Mouse (Mus musculus): ENCODE data around the gene Csrp2. TPM values are rescaled to one million over a fixed set of nuclear protein-coding genes. Genes with fewer than 3 reads are reported as not detected.
A peak's percentile ranks its signal among the peaks of the same experiment; 100 is the strongest.

The Csrp2 gene
- polyA plus RNA-seq, 1 experiment from 2014 or later, result 197 TPM

DNA sequence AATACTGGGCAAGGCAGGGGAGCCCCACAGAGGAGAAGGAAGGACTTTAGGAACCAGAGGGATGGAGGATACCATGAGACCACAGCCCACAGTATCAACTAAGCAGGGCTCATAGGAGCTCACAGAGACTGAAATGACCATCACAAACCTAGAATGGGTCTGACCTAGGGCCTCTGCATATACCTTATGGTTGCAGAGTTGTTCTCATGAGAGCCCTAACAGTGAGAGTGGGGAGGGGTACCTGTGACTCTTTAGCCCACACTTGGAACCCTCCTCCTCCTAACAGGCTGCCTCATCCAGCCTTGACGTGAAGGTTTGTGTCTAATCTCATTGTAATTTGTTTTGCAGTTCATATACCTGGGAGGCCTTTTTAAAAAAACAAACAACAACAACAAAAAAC, 55.3 kb downstream of the Csrp2 start:
- H3K9ac ChIP-seq (ENCODE audit: low read length), result no peak overlapping the region
- no peak overlapping the region for H3K27ac ChIP-seq (ENCODE audit: low read length)
- no peaks in the 10 kb centered on the region for H3K27me3 ChIP-seq (ENCODE audit: control insufficient read depth, insufficient read depth, low read depth, low read length)
- H3K4me2 ChIP-seq (ENCODE audit: low read depth, low read length), result no peak overlapping the region
- 84% methylated on average over 1 of the region's 1 CpGs for WGBS
- H3K4me3 ChIP-seq (ENCODE audit: low read length), result no peak overlapping the region
- no peak for ATAC-seq (ENCODE audit: low read depth)
- peaks cover 3% of the 10 kb centered on the region for H3K4me1 ChIP-seq (replicated peaks; ENCODE audit: control insufficient read depth, insufficient read depth, low read length)
- 0 out of 2 replicates have a peak, but pooled peaks cover 1% of the 10 kb centered on the region for H3K36me3 ChIP-seq (ENCODE audit: control insufficient read depth, insufficient read depth, low read length)
- no peaks in the 10 kb centered on the region for H3K9me3 ChIP-seq (ENCODE audit: control insufficient read depth, low read length)

DNA sequence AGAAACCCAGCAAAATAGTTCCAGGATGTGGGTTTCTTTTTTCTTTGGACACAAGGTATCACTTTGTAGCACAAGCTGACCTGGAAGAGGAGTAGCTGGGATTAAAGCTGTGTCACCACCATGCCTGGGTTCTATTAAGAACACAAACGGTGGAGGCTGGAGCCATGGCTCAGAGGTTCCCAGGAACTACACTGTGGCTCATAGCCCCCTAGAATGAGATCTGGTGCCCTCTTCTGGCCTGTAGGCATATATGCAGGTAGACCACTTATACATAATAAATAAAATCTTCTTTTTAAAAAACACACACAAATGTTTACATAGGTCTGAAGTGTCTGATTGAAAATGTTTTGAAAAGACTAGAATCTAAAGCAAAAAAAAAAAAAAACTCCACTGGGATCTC, 56.5 kb downstream of the Csrp2 start:
- peaks cover 6% of the 10 kb centered on the region for H3K36me3 ChIP-seq (ENCODE audit: control insufficient read depth, insufficient read depth, low read length)
- H3K9ac ChIP-seq (ENCODE audit: low read length), result no peak overlapping the region
- peak; percentile 45; the same call in 1 of the 2 replicates for ATAC-seq (ENCODE audit: low read depth)
- no peak overlapping the region for H3K4me3 ChIP-seq (ENCODE audit: low read length)
- H3K27me3 ChIP-seq (ENCODE audit: control insufficient read depth, insufficient read depth, low read depth, low read length), result no peaks in the 10 kb centered on the region
- 0% methylated on average over 1 of the region's 1 CpGs for WGBS
- no peak overlapping the region for H3K27ac ChIP-seq (ENCODE audit: low read length)
- peaks cover 3% of the 10 kb centered on the region for H3K4me1 ChIP-seq (replicated peaks; ENCODE audit: control insufficient read depth, insufficient read depth, low read length)
- H3K4me2 ChIP-seq (ENCODE audit: low read depth, low read length), result no peak overlapping the region
- no peaks in the 10 kb centered on the region for H3K9me3 ChIP-seq (ENCODE audit: control insufficient read depth, low read length)

DNA sequence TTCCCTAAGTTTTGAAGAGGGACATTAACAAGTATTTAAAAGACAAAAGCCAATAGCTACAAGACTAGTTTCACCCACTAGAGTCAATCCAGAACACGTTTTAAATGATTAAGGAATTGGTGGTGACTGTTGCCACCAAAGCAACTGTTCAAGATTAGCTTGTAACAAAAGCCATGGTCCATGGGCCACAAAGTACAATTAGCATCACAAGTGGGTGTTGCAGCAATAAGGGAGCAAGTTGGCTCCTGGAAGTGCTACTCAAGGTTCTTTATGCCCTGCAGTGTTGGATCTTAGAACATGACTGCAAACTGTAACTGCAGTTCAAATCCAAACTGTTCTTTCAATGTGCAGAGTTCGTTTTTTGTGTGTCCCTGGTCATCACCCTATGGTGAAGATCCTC, 57.8 kb downstream of the Csrp2 start:
- ATAC-seq (ENCODE audit: low read depth), result no peak
- Histone ChIP-seq H3K36me3 (ENCODE audit: control insufficient read depth, insufficient read depth, low read length) (peaks cover 8% of the 10 kb centered on the region), H3K27me3 (ENCODE audit: control insufficient read depth, insufficient read depth, low read depth, low read length) (no peaks in the 10 kb centered on the region), H3K4me3 (ENCODE audit: low read length) (no peak overlapping the region), H3K4me1 (replicated peaks; ENCODE audit: control insufficient read depth, insufficient read depth, low read length) (no peaks in the 10 kb centered on the region), H3K27ac (ENCODE audit: low read length) (no peak overlapping the region), H3K9ac (ENCODE audit: low read length) (no peak overlapping the region), H3K9me3 (ENCODE audit: control insufficient read depth, low read length) (no peaks in the 10 kb centered on the region), H3K4me2 (ENCODE audit: low read depth, low read length) (no peak overlapping the region)
- WGBS, result 52% methylated on average over 2 of the region's 2 CpGs

DNA sequence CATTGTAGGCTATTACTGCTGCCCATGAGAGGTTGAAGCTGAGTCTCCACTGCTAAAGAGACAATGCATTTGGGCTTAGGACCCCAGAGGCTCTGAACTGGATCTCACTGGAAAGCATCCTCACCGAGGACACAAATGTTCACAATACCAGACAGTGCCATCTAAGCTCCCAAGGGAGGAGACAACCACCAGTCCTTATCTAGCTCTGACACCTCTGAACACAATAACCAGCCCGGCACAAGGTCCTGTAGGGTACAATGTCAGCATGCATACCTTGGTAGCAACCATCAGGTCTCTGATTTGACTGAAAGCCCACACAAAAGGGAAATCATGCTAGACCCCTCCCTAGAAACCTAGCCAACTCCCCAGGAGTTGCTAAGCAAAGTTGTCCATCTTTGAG, 59.8 kb downstream of the Csrp2 start:
- H3K36me3 ChIP-seq (ENCODE audit: control insufficient read depth, insufficient read depth, low read length), result peaks cover 8% of the 10 kb centered on the region
- no peaks in the 10 kb centered on the region for H3K9me3 ChIP-seq (ENCODE audit: control insufficient read depth, low read length)
- no peaks in the 10 kb centered on the region for H3K27me3 ChIP-seq (ENCODE audit: control insufficient read depth, insufficient read depth, low read depth, low read length)
- ATAC-seq (ENCODE audit: low read depth), result no peak
- 78% methylated on average over 2 of the region's 2 CpGs for WGBS
- H3K4me1 ChIP-seq (replicated peaks; ENCODE audit: control insufficient read depth, insufficient read depth, low read length), result no peaks in the 10 kb centered on the region
- no peak overlapping the region for H3K4me2 ChIP-seq (ENCODE audit: low read depth, low read length)
- H3K4me3 ChIP-seq (ENCODE audit: low read length), result no peak overlapping the region
- no peak overlapping the region for H3K27ac ChIP-seq (ENCODE audit: low read length)
- no peak overlapping the region for H3K9ac ChIP-seq (ENCODE audit: low read length)

DNA sequence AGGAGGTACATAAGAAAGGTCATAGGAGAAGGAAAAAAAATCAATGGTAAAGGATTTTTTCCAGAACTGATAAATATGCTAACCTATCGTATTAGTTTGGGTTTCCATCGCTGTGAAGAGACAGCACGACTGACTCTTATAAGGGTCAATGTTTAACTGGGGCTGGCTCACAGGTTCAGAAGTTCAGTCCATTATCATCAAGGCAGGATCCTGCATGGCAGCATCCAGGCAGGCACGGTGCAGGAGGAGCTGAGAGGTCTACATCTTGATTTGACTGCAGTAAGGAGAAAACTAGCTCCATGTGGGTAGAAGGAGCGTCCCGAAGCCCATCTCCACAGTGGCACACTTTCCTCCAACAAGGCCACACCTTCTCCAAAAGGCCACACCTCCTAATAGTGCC, 60.9 kb downstream of the Csrp2 start:
- H3K36me3 ChIP-seq (ENCODE audit: control insufficient read depth, insufficient read depth, low read length), result peaks cover 8% of the 10 kb centered on the region
- H3K4me2 ChIP-seq (ENCODE audit: low read depth, low read length), result no peak overlapping the region
- no peak for ATAC-seq (ENCODE audit: low read depth)
- H3K4me1 ChIP-seq (replicated peaks; ENCODE audit: control insufficient read depth, insufficient read depth, low read length), result no peaks in the 10 kb centered on the region
- H3K9me3 ChIP-seq (ENCODE audit: control insufficient read depth, low read length), result no peaks in the 10 kb centered on the region
- WGBS, result 88% methylated on average over 6 of the region's 6 CpGs
- no peak overlapping the region for H3K27ac ChIP-seq (ENCODE audit: low read length)
- no peak overlapping the region for H3K9ac ChIP-seq (ENCODE audit: low read length)
- H3K4me3 ChIP-seq (ENCODE audit: low read length), result no peak overlapping the region
- H3K27me3 ChIP-seq (ENCODE audit: control insufficient read depth, insufficient read depth, low read depth, low read length), result no peaks in the 10 kb centered on the region

DNA sequence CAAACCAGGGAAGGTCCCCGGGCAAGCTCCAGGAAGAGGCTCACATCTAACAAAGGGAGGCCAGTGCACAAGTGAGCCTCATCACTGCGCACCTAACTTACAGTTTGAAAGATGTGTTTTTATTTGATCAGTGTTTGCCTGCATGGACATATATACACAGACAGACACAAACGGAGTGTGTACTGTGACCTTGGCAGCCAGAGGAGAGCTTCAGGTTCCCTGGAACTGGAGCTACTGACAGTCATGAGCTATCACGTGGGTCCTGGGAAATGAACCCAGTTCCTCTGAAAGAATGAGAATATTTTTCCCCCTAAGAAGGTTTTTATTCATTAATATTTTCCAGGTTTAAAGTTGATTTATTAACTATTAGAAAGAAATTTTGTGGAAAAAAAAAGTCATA, 63.2 kb downstream of the Csrp2 start:
- no peak overlapping the region for H3K9ac ChIP-seq (ENCODE audit: low read length)
- H3K4me3 ChIP-seq (ENCODE audit: low read length), result no peak overlapping the region
- H3K27ac ChIP-seq (ENCODE audit: low read length), result no peak overlapping the region
- no peaks in the 10 kb centered on the region for H3K27me3 ChIP-seq (ENCODE audit: control insufficient read depth, insufficient read depth, low read depth, low read length)
- H3K4me2 ChIP-seq (ENCODE audit: low read depth, low read length), result no peak overlapping the region
- WGBS, result 68% methylated on average over 4 of the region's 4 CpGs
- peaks cover 8% of the 10 kb centered on the region for H3K36me3 ChIP-seq (ENCODE audit: control insufficient read depth, insufficient read depth, low read length)
- no peaks in the 10 kb centered on the region for H3K9me3 ChIP-seq (ENCODE audit: control insufficient read depth, low read length)
- ATAC-seq (ENCODE audit: low read depth), result no peak
- H3K4me1 ChIP-seq (replicated peaks; ENCODE audit: control insufficient read depth, insufficient read depth, low read length), result no peaks in the 10 kb centered on the region

DNA sequence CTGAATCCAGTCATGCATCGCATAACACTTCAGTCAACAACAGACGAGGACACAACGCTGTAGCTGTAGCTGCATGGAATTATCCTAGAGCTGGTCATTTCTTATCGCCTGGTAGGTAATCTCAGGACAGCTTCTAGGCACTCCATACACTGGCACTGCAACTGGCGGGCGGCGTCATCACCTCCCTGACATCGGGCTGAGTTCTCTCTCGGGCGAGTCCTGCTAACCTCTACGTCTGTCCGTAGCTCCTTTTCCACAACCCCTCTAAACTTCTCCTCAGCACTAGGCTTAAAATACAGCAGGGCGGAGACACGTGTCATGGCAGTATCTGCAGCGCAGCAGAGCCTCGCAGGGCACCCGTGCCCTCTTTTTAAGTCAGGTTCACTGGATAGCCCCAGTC, 67.1 kb downstream of the Csrp2 start:
- Histone ChIP-seq H3K27me3 (ENCODE audit: control insufficient read depth, insufficient read depth, low read depth, low read length) (no peaks in the 10 kb centered on the region), H3K4me2 (ENCODE audit: low read depth, low read length) (no peak overlapping the region), H3K27ac (ENCODE audit: low read length) (no peak overlapping the region), H3K4me3 (ENCODE audit: low read length) (no peak overlapping the region), H3K4me1 (replicated peaks; ENCODE audit: control insufficient read depth, insufficient read depth, low read length) (no peaks in the 10 kb centered on the region), H3K9ac (ENCODE audit: low read length) (no peak overlapping the region), H3K36me3 (ENCODE audit: control insufficient read depth, insufficient read depth, low read length) (no peaks in the 10 kb centered on the region), H3K9me3 (ENCODE audit: control insufficient read depth, low read length) (no peaks in the 10 kb centered on the region)
- 90% methylated on average over 17 of the region's 17 CpGs for WGBS
- no peak for ATAC-seq (ENCODE audit: low read depth)

Other genes starting within 250 kb of the Csrp2 start
- 31.8 and 34.1 TPM in 2 replicates for gene E2f7, start 174.3 kb upstream of the Csrp2 start, polyA plus RNA-seq (2015; fragmentation: Nextera tagmentation; extraction: Ambion mirVana)
- 22.4 and 22.6 TPM in 2 replicates for gene Zdhhc17, start 90.4 kb downstream of the Csrp2 start, polyA plus RNA-seq (2015; fragmentation: Nextera tagmentation; extraction: Ambion mirVana)
- 8.1 and 8.9 TPM in 2 replicates for gene Osbpl8, start 245.0 kb downstream of the Csrp2 start, polyA plus RNA-seq (2015; fragmentation: Nextera tagmentation; extraction: Ambion mirVana)